Mouse (Mus musculus): Measurements from ENCODE around the gene Utp4. TPM values are rescaled to one million over a fixed set of nuclear protein-coding genes. Genes with fewer than 3 reads are reported as not detected.

The Utp4 gene
- 26.7 TPM for polyA plus RNA-seq (2015; fragmentation: Illumina TruSeq; extraction: RNeasy Lipid Tissue Mini Kit (QIAGEN cat#74804); ENCODE audit: low read depth, low replicate concordance)

GRCm38 (mm10) chr8:106893481-106894156 lies at the start of gene Utp4:
TSS of gene Utp4 (plus strand) at chr8:106893636.

GRCm38 (mm10) chr8:106870051-106870450 lies 23.4 kb upstream of the Utp4 start, which contains the start of gene Has3:
TSS of gene Has3 (plus strand) at chr8:106870242.

GRCm38 (mm10) chr8:106935324-106935869 lies 42.0 kb downstream of the Utp4 start, which contains the start of gene Sntb2:
TSS of gene Sntb2 (plus strand) at chr8:106935750.

Other genes with a start within 250 kb of the Utp4 start
- gene Tango6, start 210.6 kb upstream of the Utp4 start, polyA plus RNA-seq (2015; fragmentation: Illumina TruSeq; extraction: RNeasy Lipid Tissue Mini Kit (QIAGEN cat#74804); ENCODE audit: low read depth, low replicate concordance), result 2.8 TPM
- 1.2 TPM for gene Has3, start 23.4 kb upstream of the Utp4 start, polyA plus RNA-seq (2015; fragmentation: Illumina TruSeq; extraction: RNeasy Lipid Tissue Mini Kit (QIAGEN cat#74804); ENCODE audit: low read depth, low replicate concordance)
- 7.2 TPM for gene Sntb2, start 42.1 kb downstream of the Utp4 start, polyA plus RNA-seq (2015; fragmentation: Illumina TruSeq; extraction: RNeasy Lipid Tissue Mini Kit (QIAGEN cat#74804); ENCODE audit: low read depth, low replicate concordance)
- gene Vps4a, start 137.6 kb downstream of the Utp4 start, polyA plus RNA-seq (2015; fragmentation: Illumina TruSeq; extraction: RNeasy Lipid Tissue Mini Kit (QIAGEN cat#74804); ENCODE audit: low read depth, low replicate concordance), result 124 TPM
- 34.1 TPM for gene Pdf, start 155.0 kb downstream of the Utp4 start, polyA plus RNA-seq (2015; fragmentation: Illumina TruSeq; extraction: RNeasy Lipid Tissue Mini Kit (QIAGEN cat#74804); ENCODE audit: low read depth, low replicate concordance)
- 27.1 TPM for gene Cog8, start 163.1 kb downstream of the Utp4 start, polyA plus RNA-seq (2015; fragmentation: Illumina TruSeq; extraction: RNeasy Lipid Tissue Mini Kit (QIAGEN cat#74804); ENCODE audit: low read depth, low replicate concordance)
- gene Nip7, start 163.2 kb downstream of the Utp4 start, polyA plus RNA-seq (2015; fragmentation: Illumina TruSeq; extraction: RNeasy Lipid Tissue Mini Kit (QIAGEN cat#74804); ENCODE audit: low read depth, low replicate concordance), result 45.9 TPM
- gene Tmed6, start 172.0 kb downstream of the Utp4 start, polyA plus RNA-seq (2015; fragmentation: Illumina TruSeq; extraction: RNeasy Lipid Tissue Mini Kit (QIAGEN cat#74804); ENCODE audit: low read depth, low replicate concordance), result not detected
- 34.8 TPM for gene Terf2, start 202.9 kb downstream of the Utp4 start, polyA plus RNA-seq (2015; fragmentation: Illumina TruSeq; extraction: RNeasy Lipid Tissue Mini Kit (QIAGEN cat#74804); ENCODE audit: low read depth, low replicate concordance)

Measured in brain, adult 10 weeks (tissue).